Mouse (Mus musculus): Measurements from ENCODE around the gene Atp1a4. TPM values are rescaled to one million over a fixed set of nuclear protein-coding genes. Genes with fewer than 3 reads are reported as not detected.
"Not testable (repeated sequence)": the region's sequence is repeated elsewhere in the genome, so short reads cannot be mapped to it uniquely, and the experiment has no call there.

Gene Atp1a4
- polyA plus RNA-seq, 1 experiment: not detected

DNA sequence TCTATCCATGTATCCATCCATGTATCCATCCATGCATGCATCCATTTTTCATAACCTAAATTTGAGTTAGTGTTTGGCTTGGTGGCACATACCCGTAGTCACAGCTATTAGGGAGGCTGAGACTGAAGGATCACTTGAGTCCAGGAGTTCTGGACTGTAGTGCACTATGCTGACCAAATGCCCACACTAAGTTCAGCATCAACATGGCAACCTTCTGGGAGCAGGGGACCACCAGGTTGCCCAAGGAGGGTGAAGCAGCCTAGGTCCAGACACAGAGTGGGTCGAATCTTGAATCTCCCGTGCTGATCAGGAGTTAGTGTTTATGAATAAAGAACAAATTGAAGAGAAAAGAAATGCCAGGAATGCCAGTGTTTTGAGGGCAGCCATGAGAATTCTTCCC, 13.0 kb upstream of the Atp1a4 start:
- H3K4me1 ChIP-seq (ENCODE audit: control insufficient read depth, insufficient read depth, insufficient read length, low read length): no peaks in the 10 kb centered on the region
- no peak overlapping the region for H3K27ac ChIP-seq (replicated peaks; ENCODE audit: low read depth, low read length)
- no peak overlapping the region for H3K4me3 ChIP-seq (ENCODE audit: insufficient read depth, low read depth, low read length)

DNA sequence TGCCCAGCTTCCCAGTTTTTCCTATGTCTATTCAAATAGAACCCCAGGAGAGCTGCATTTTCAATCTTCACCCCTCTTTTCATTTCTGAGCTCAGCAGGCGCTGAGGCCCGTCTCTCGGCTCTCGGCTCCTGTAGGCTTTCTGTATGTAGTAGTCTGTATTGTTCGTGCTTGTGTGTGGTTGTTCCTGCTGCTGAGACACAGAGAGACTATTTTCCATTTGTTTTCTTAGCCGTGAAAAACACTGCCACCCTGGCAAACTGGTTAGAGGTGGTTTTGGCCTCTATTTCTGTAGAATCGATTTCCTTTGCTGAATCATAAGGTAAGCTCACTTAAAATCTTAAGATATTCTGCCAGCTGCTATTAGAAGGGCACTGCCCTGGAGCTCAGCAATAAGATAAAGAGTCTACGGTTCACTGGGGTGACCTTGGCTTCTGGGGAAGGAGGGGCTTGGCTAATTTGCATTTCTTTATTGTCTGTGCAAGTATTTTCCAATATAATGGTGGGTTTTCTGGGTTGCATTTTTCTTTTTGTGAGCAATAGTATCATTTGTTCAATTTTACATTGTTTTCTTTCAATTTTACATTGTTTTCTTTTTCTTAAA, 3.4 kb upstream of the Atp1a4 start, which contains the start of gene Igsf8:
Gene Igsf8, plus strand, starts transcription at position 165 of the 602 bp plus-strand sequence.
- Histone ChIP-seq H3K4me1 (ENCODE audit: control insufficient read depth, insufficient read depth, insufficient read length, low read length) (no peaks in the 10 kb centered on the region), H3K4me3 (ENCODE audit: insufficient read depth, low read depth, low read length) (no peak within 1 kb of the TSS), H3K27ac (replicated peaks; ENCODE audit: low read depth, low read length) (no peak within 1 kb of the TSS)

DNA sequence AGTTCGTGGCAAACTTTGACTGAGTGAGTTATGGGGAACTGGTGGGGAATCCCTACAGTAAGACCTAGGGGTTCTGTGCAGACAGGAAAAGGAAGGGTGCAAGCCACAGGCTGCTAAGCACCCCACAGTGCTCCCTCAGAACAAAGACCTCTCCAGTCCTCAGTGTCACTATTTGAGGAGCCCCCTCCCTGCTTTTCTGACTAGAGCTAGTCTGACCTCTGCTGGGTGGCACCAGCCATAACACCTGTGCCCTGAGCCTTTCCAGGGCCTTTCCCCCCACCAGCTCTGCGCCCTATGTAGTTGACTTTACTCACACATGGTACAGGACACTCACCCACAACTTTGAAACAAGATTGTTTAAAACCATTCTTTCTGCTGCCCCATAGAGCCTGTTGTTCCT, 10.5 kb downstream of the Atp1a4 start:
- H3K4me3 ChIP-seq (ENCODE audit: insufficient read depth, low read depth, low read length): no peak overlapping the region
- no peak overlapping the region for H3K27ac ChIP-seq (replicated peaks; ENCODE audit: low read depth, low read length)
- H3K4me1 ChIP-seq (ENCODE audit: control insufficient read depth, insufficient read depth, insufficient read length, low read length): no peaks in the 10 kb centered on the region

DNA sequence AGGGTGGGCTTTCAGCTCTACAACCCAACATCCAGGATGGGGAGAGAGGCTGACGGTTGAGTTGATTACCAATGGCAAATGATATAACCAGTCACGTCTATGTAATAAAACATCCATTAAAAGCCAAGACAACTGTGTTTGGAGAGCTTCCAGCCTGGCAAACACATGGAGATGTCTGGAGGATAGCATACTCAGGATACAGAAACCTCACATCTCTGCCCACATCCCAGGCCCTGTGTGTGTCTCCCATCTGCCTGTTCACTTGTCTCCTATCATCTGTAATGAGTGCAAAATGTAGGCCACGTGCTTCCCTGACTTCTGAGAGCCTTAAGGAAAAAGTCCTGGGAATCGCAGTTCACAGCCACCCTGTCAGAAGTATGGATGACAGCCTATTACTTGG, 11.0 kb downstream of the Atp1a4 start:
- H3K27ac ChIP-seq (replicated peaks; ENCODE audit: low read depth, low read length): no peak overlapping the region
- no peaks in the 10 kb centered on the region for H3K4me1 ChIP-seq (ENCODE audit: control insufficient read depth, insufficient read depth, insufficient read length, low read length)
- H3K4me3 ChIP-seq (ENCODE audit: insufficient read depth, low read depth, low read length): no peak overlapping the region

DNA sequence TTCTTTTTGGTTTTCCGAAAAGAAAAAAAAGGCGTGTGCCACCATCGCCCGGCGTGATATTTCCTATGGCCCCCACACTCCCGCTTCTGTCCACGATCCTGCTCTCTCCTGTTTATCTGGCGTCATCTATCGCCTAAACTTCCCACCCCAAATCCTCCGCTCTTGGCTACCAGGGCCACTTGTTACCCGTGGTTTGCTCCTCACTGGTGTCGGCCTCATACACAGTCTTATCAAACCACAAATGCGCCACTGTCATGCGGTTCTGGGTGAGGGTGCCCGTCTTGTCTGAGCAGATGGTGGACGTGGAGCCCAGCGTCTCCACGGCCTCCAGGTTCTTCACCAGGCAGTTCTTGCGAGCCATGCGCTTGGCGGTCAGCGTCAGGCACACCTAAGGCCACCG, 13.6 kb downstream of the Atp1a4 start:
- not testable (repeated sequence) for H3K4me1 ChIP-seq (ENCODE audit: control insufficient read depth, insufficient read depth, insufficient read length, low read length); H3K27ac ChIP-seq (replicated peaks; ENCODE audit: low read depth, low read length); H3K4me3 ChIP-seq (ENCODE audit: insufficient read depth, low read depth, low read length)

DNA sequence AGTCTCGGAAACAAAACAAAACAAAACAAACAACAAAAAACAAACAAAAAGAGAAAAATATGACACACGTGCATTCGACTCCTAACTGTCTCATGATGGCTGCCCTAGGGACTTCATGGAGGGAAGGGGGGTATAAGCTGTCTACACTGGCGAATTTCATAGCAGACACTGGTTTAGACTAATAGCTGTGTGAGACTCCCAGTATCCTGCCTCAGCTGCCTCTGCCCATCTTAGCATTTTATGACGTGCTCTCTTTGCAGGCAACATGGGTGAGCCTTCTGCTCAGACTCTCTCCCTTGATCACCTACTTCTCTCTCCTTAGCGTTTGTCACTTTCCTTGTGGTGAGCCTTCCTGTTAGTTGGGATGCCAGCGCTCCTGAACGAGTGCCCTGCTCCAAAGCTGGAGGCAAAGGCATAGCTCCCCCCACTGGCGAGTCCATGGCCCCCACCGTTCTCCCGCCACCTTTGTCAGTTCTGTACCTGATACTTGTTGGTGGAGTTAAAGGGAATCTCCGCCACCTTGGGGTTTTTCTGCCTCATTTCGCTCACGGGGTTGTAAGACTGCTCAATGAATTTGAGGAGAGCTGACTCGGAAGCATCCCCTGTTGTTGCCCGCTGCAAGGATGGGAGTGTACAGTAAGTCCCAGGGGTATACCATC, 14.5 kb downstream of the Atp1a4 start:
- no peaks in the 10 kb centered on the region for H3K4me1 ChIP-seq (ENCODE audit: control insufficient read depth, insufficient read depth, insufficient read length, low read length)
- H3K4me3 ChIP-seq (ENCODE audit: insufficient read depth, low read depth, low read length): no peak overlapping the region
- H3K27ac ChIP-seq (replicated peaks; ENCODE audit: low read depth, low read length): no peak overlapping the region

DNA sequence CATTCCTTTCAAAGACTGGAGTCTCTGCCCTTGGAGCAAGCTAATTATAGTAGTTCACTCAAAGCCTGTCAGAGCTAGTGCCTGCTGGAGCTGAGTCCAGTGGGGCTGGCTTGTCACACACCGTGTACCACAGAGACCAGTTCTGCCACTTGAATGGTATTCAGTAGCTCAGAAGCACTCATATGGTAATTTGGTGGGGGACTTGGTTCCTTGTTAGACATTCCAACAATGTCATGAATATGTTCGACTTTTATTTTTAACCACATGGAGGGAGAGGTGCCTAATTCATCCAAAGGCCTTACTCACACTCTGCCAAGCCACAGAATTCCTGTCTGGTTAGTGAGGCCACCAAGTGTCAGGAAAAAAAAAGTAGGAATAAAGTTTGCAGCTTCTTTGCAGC, 15.8 kb downstream of the Atp1a4 start:
- Histone ChIP-seq H3K4me3 (ENCODE audit: insufficient read depth, low read depth, low read length) (no peak overlapping the region), H3K27ac (replicated peaks; ENCODE audit: low read depth, low read length) (no peak overlapping the region), H3K4me1 (ENCODE audit: control insufficient read depth, insufficient read depth, insufficient read length, low read length) (no peaks in the 10 kb centered on the region)

DNA sequence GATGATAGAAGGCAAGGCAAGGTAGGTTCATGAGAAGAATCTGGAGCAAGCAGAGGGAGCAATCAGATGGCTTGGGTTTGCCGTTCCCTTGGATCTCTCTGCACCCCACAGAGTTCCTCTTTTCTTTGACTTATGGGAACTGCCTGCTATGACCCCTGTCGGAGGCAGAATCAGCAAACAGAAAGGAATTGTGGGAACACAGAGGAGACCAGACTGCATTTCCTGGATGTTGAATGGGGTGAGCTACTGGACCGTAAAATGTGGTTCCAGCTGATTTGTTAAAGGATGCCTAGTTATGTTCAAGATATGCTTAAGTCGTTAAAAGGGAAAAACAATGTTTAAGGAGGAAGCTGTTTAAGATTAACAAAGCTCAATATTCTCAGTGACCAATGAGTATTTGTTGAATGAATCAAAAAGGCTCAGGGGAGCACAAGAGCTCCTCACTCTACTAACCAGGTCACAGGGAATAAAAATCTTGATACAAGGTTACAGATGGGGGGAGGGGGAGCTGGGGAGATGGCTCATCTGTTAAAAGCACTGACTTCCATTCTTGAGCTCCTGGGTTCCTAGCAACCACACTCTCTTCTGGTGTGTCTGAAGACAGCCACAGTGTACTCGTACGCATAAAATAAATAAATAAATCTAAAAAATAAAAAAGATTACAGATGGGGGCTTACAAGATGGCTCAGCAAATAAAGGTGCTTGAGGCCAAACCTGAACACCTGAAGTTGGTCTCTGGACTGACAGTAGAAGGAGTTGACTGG, 17.1 kb downstream of the Atp1a4 start:
- Histone ChIP-seq H3K27ac (replicated peaks; ENCODE audit: low read depth, low read length) (no peak overlapping the region), H3K4me3 (ENCODE audit: insufficient read depth, low read depth, low read length) (no peak overlapping the region), H3K4me1 (ENCODE audit: control insufficient read depth, insufficient read depth, insufficient read length, low read length) (no peaks in the 10 kb centered on the region)

DNA sequence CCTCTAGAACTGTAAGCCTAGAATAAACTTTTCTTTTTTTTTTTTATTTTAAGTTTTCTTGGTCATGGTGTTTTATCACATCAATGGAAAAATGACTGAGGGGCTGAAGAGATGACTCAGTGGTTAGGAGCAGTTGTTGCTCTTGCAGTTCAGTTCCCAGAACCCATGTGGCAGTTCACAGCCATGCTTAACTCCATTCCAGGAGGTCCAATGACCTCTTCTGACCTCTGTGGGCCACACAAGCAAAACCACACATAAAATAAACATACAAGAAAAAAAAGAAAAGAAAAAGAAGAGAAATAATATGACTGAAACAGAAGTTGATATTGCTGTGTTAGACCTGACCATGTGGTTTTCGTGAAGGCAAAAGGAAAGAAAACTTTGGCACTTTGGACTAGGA, 29.0 kb downstream of the Atp1a4 start:
- no peak overlapping the region for H3K4me3 ChIP-seq (ENCODE audit: insufficient read depth, low read depth, low read length)
- H3K27ac ChIP-seq (replicated peaks; ENCODE audit: low read depth, low read length): no peak overlapping the region
- no peaks in the 10 kb centered on the region for H3K4me1 ChIP-seq (ENCODE audit: control insufficient read depth, insufficient read depth, insufficient read length, low read length)

DNA sequence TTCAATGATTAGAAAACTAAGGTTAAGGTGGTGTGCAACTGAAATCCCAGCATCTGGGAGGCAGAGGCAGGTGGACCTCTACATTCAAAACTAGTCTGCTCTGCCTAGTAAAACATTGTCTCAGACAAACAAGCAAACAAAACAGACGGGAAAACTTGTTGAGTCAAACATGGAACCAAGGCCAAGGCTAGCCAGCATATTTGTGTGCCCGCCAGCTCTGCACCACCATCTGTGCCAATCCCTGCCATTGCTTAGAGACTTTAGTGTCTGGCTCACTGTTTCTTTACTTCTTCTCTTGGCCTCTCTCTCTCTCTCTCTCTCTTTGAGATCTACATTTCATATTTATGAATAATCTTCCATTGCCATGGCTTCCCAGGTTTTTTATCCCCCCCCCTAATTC, 30.0 kb downstream of the Atp1a4 start:
- Histone ChIP-seq H3K4me1 (ENCODE audit: control insufficient read depth, insufficient read depth, insufficient read length, low read length) (no peaks in the 10 kb centered on the region), H3K27ac (replicated peaks; ENCODE audit: low read depth, low read length) (no peak overlapping the region), H3K4me3 (ENCODE audit: insufficient read depth, low read depth, low read length) (no peak overlapping the region)

DNA sequence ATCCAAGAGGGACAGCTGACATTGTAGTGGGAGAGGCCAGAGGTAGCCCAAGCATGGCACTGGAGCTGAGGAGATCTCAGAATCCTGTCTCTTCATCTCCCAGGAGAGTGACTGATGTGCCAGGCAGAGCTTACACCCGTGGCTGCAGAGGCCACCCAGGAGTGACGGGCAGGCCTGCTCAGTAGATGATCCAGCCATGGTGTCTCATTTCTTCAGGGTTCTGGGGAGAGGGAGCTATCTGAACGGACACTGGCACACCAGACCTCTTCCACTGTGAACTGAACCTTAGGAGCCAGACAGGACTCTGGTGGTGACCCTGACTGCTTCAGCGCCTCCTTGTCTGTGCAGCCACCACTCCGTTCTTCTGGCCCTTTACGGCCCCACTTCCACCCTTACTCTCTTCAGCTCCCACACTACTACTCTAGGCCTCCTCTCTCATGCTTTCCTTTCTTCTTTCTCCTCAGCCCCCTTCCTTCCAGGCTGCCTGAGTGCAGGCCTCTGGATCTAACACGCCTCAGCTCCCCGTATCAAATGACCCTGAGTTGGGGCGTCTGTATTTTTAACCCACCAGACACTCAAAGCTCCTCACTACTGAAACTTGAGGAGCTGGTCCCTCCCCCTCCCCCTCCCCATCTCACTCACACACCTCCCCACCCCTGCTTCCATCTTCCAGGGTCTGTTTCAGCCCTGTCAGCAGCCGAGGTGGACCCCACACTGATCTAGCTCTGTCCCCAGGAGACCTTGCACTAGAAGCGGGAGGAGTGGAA, 36.7 kb downstream of the Atp1a4 start:
- Histone ChIP-seq H3K27ac (replicated peaks; ENCODE audit: low read depth, low read length) (peak overlapping the region; percentile 92), H3K4me3 (ENCODE audit: insufficient read depth, low read depth, low read length) (no peak overlapping the region), H3K4me1 (ENCODE audit: control insufficient read depth, insufficient read depth, insufficient read length, low read length) (0 out of 2 replicates have a peak, but pooled peaks cover 5% of the 10 kb centered on the region)

DNA sequence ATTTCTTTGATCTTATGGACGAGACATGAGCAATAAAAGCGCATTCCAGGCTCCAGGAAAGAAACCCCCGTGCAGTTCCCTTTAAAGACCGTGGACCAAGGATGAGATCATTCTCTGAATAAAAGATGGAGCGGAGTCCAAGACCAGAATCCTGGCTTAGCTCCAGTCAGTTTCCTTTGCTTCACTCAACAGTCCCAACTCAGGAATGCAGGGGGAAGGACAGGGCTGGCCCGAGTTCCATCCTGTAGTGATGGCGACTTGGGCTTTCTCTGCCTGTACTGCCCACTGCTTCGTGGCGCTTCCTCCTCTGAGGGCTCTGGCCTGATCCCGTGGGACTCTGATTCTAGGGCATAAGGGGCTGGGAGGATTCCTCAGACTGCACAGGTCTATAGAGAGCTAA, 37.8 kb downstream of the Atp1a4 start:
- H3K4me1 ChIP-seq (ENCODE audit: control insufficient read depth, insufficient read depth, insufficient read length, low read length): 0 out of 2 replicates have a peak, but pooled peaks cover 5% of the 10 kb centered on the region
- H3K27ac ChIP-seq (replicated peaks; ENCODE audit: low read depth, low read length): peak overlapping the region; percentile 92
- peak overlapping the region; percentile 29; the same call in 1 of the 2 replicates for H3K4me3 ChIP-seq (ENCODE audit: insufficient read depth, low read depth, low read length)

DNA sequence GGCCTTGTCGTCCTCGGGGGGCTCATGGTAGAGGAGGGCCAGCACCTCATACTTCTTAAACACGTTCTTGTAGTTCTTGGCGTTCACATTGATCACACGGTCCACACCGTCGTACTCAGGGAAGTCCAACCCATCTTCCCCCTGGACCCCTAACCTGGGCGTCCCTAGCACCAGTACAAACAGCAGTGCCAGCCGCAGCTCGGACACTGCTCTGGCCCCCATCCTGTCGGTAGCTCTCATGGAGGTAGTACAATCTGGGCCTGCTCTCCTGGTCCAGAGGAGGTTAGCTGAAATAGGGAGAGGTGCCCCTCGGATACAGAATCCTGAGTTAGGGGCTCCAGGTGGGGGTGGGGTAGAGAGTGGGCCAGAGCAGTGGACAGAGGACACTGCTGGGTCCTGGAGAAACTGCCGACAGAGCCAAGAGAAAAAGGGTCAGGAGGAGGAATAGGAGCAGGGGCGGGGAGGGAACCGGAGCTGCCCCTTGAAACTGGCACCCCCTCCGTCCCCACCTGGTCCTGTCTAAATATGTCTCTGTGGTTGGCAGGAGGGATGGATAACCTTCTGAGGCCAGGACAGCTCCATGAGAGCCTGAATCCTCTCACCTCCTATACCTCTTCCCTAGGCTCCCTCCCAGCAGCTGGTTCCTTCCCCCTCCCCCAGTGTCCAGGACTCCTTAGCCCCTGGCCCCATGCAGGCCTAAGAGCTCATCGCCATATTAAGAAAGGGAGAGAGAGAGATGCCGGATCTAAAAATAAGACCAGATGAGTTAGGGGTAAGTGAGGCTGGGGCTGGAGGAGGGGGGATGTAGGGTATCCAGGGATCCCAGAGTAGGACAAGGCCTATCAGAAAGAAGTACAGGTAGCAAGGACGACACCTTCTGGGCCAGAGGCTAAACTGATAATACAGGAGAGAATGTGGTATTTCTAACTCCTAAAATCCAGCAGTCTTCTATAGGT, 38.5 kb downstream of the Atp1a4 start, which contains the start of gene Casq1:
Gene Casq1, minus strand, starts transcription at position 418 of the 956 bp plus-strand sequence.
- Histone ChIP-seq H3K4me1 (ENCODE audit: control insufficient read depth, insufficient read depth, insufficient read length, low read length) (0 out of 2 replicates have a peak, but pooled peaks cover 5% of the 10 kb centered on the region), H3K27ac (replicated peaks; ENCODE audit: low read depth, low read length) (peak within 1 kb of the TSS; percentile 92), H3K4me3 (ENCODE audit: insufficient read depth, low read depth, low read length) (peak within 1 kb of the TSS; percentile 29)
